Mouse (Mus musculus): ENCODE measurements at regions not wholly inside any gene's neighbourhood (a gene's known extent, or its start where the extent isn't known, plus 50 kb on each side); places are given as distances from the start of the nearest gene placed in this dataset.

DNA sequence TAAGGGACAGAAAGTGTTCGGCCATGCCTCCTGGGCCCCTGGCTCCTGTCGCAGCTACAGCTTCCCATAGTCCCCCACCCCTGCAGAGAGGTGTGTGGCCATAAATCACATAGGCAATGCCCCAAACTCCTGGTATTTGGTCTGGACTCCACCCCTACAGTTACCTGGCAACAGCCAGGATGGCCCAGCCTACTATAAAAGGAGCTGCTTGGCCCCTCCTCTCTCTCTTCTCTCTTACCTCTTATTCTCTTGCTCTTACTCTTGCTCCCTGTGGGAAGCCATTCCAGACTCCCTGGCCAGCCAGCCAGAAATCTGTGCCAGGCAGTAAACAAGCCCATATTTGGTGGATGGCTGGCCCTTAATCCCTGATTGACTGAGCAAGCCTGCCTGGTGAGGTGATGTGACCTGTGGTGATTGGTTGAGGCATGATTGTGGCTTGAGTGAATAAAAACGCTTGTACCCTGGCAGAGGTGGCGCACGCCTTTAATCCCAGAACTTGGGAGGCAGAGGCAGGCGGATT, 56.4 kb upstream of the Nap1l1 start:
- intact Hi-C loops (cut with DNase I): no loop called here
- no peak for DNase-seq

DNA sequence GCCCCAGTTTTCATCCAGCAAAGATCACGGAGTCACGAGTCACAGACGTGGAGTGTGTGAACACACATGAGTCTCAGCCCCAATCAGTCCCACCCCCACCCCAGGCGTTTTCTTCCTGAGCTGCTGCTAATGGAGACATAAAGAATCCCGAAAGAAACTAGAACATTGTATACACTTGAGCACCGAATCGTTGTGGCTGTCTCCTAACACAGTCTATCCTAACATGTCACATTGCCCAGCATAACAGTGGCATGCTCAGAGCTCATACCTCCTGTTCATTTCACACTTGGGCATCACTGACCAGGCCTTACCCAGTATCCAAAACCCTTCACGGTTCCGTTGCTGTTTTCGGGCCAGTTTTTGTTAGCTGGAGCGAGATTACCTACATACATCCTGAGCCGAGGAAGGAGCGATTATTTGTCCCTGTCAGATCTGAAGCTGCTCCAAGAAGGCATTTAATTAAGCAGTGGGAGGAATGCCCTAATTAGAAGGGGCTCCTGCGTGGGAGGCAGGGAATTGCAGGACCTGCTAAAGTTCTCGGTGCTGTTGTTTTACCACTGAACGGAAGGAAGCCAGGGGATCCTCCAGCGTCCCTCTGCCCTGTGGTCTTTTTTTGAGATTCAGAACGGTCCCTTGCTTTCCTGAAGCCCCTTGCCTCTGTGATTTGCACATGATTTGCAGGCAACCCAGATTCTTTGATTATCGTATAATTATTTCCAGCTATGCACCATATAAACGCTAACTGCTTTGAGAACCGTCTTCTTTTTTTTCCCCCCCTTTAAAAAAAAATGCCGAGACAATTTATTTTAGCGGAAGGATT, 53.4 kb upstream of the Nap1l1 start:
- intact Hi-C loops (cut with DNase I): no loop called here
- DNase-seq: no peak

DNA sequence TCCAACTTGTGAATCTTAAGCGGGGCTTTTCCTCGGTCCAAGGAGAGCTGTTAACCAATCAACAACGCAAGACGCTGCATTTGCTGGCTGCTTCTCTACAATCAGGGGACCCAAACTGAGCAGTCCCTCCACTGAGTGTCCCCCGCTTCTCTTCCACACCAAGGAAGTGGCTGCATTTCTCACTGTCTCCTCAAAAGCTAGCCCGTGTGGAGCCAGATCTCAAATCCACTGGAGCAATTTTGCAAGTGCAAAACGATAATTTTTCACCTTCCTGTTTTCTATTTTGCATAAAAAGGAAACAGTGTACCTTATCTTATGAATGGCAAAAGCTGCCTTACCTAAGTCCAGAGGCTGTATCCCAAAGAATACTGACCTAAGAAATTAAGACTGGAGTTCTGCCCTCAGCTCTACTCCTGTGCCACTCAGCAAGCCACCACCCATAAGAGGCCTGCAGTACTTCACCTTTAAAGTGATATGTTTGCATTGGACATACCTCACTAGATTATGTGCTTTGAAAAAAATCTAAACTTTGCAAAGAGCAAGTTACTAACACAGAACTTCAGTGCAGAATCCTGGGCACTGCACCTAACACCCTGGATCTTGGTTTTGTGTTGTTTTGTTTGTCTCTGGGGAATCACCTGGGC, 52.7 kb upstream of the Nap1l1 start:
- DNase-seq: no peak
- intact Hi-C loops (cut with DNase I): no loop called here

DNA sequence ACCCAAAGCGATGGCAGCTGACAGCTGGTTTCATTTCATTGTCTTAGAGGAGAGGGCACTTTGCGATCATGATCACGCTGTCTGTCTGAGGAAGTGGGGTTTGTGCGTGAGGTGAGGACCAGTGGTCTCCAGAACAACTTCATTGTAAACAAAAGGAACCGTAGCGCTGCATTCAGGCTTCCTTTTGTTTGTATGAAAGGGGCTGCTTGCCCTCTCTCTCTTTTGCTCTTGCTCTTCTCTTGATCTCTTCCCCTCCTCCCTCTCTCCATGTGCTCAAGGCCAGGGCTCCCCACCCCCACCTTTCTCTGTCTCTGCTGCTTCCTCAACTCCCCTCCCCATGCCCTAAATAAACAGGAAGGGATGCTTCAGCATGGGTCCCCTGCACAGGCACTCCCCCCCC, 51.0 kb upstream of the Nap1l1 start:
- no peak for DNase-seq
- intact Hi-C loops (cut with DNase I): no loop called here

DNA sequence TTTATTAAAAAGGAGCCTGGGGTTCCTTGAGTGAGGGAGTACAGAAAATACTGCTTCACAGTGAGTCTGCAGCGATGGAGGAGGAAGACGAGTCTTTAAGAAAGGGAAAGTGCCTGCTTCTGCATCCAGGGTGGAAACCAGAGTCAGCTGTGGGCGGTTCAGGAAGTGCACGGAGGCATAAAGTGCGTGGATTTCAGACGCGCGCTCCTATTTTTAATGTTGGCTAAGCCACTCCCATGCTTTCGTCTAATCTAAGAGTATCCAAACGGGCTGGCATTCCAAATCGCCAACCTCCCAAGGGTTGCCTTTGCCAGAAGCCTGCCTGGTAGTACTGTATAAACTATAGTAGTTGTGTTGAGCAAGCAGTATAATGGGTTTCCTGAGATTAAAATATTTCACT, 50.4 kb upstream of the Nap1l1 start:
- no peak for DNase-seq
- intact Hi-C loops (cut with DNase I): no loop called here
